Mouse (Mus musculus) embryonic fibroblast, embryonic 13.5 days (primary cell): ENCODE data around the gene 4921507P07Rik.

Source experiments
- CTCF ChIP-seq: IDR thresholded peaks from 2 replicates; pipeline ENCODE4 v1.5.1; 2011; ENCODE audit warnings: mild to moderate bottlenecking, control low read depth, low read length, moderate library complexity, borderline replicate concordance; ENCODE audit not compliant: insufficient read depth
- POLR2A ChIP-seq: IDR thresholded peaks from 2 replicates; pipeline ENCODE4 v1.6.1; 2011; ENCODE audit warnings: low read depth, mild to moderate bottlenecking, control low read depth, low read length, moderate library complexity

DNA sequence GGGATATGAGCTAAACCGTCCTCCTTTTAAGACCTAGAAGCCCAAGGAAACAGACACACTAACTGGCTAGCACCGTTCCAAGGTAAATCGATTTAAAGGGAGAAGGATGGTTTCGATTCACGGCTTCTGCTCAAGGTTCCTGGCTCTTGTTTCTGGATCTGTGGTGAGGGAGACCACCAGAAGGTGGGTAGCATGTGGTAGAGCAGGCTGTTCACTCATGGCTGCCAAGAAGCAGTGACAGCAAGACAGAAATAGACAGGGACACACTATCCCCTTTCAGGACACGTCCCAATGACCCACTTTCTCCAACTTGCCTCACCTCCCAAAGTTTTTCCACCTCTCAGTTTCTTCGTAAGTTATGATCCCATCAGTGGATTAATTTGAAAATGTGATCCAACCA is 46.6 kb downstream of the 4921507P07Rik start:
- TF ChIP-seq CTCF (no peak), POLR2A (no peak)
